Mouse (Mus musculus): ENCODE measurements around the gene Snx25. TPM values are rescaled to one million over a fixed set of nuclear protein-coding genes. Genes with fewer than 3 reads are reported as not detected.

Snx25 gene
- total and polyA plus RNA-seq, 3 experiments: 6.9 to 22.2 (median 13.4) TPM

GRCm38 (mm10) chr8:46078866-46079265 lies 73.1 kb downstream of the Snx25 start:
- Histone ChIP-seq H3K4me1 (ENCODE audit: control insufficient read depth in 1 of 2, insufficient read depth in 2 of 2) (no peaks in the 10 kb centered on the region), H3K27ac (ENCODE audit: insufficient read depth, low read depth) (no peak overlapping the region), H3K4me3 (replicated peaks in 1 of 3; ENCODE audit: low read depth in 2 of 3, low read length in 2 of 3, poor library complexity in 1 of 3) (no peak overlapping the region), H3K9me3 (replicated peaks; ENCODE audit: low read length) (no peaks in the 10 kb centered on the region), H3K27me3 (replicated peaks) (no peaks in the 10 kb centered on the region), H3K79me2 (replicated peaks; ENCODE audit: control insufficient read depth, extremely low read depth, insufficient read depth, poor library complexity, severe bottlenecking) (no peaks in the 10 kb centered on the region), H3K4me2 (ENCODE audit: insufficient read depth, low read depth, poor library complexity, severe bottlenecking) (no peak overlapping the region), H3K36me3 (replicated peaks in 1 of 2; ENCODE audit: control insufficient read depth in 1 of 2, insufficient read depth in 1 of 2, low read length in 1 of 2) (peaks cover 2 to 12% of the 10 kb centered on the region in 2 experiments), H3K9ac (ENCODE audit: insufficient read depth, low read depth) (no peak overlapping the region)
- dilution Hi-C loops (cut with MboI; ENCODE audit: extremely low pct_ligation_motif_present, extremely low pct_unique_long_range_greater_than_20kb, low sequenced_read_pairs) (no loop called here), in situ Hi-C loops (cut with MboI; ENCODE audit: low pct_ligation_motif_present, low pct_unique_long_range_greater_than_20kb, low sequenced_read_pairs) (no loop called here)
- no peak for DNase-seq (ENCODE audit: extremely low read depth)
- TF ChIP-seq POLR2AphosphoS2 (IDR thresholded peaks at IDR 0.05; ENCODE audit: low read depth, low read length) (no peak), E2F4 (IDR thresholded peaks at IDR 0.05; ENCODE audit: insufficient replicate concordance, low read depth, low read length) (no peak), MAX (IDR thresholded peaks at IDR 0.05; ENCODE audit: low read length) (no peak), RCOR1 (conservative IDR thresholded peaks at IDR 0.05; ENCODE audit: low read depth, low read length) (no peak)

GRCm38 (mm10) chr8:46075223-46075622 lies 76.7 kb downstream of the Snx25 start:
- dilution Hi-C loops (cut with MboI; ENCODE audit: extremely low pct_ligation_motif_present, extremely low pct_unique_long_range_greater_than_20kb, low sequenced_read_pairs): no loop called here
- Histone ChIP-seq H3K27me3 (replicated peaks) (no peaks in the 10 kb centered on the region), H3K4me1 (ENCODE audit: control insufficient read depth in 1 of 2, insufficient read depth in 2 of 2) (no peaks in the 10 kb centered on the region), H3K4me2 (ENCODE audit: insufficient read depth, low read depth, poor library complexity, severe bottlenecking) (no peak overlapping the region), H3K9me3 (replicated peaks; ENCODE audit: low read length) (peaks cover 3% of the 10 kb centered on the region), H3K27ac (ENCODE audit: insufficient read depth, low read depth) (no peak overlapping the region), H3K79me2 (replicated peaks; ENCODE audit: control insufficient read depth, extremely low read depth, insufficient read depth, poor library complexity, severe bottlenecking) (no peaks in the 10 kb centered on the region), H3K36me3 (replicated peaks in 1 of 2; ENCODE audit: control insufficient read depth in 1 of 2, insufficient read depth in 1 of 2, low read length in 1 of 2) (peaks cover 2 to 18% of the 10 kb centered on the region in 2 experiments), H3K4me3 (replicated peaks in 1 of 3; ENCODE audit: low read depth in 2 of 3, low read length in 2 of 3, poor library complexity in 1 of 3) (no peak overlapping the region), H3K9ac (ENCODE audit: insufficient read depth, low read depth) (no peak overlapping the region)
- DNase-seq (ENCODE audit: extremely low read depth): no peak
- in situ Hi-C loops (cut with MboI; ENCODE audit: low pct_ligation_motif_present, low pct_unique_long_range_greater_than_20kb, low sequenced_read_pairs): no loop called here
- no peak for TF ChIP-seq NELFE (IDR thresholded peaks at IDR 0.05; ENCODE audit: low read depth, low read length)
- no peak for TF ChIP-seq PAX5 (IDR thresholded peaks at IDR 0.05; ENCODE audit: low read length)
- no peak for TF ChIP-seq CTCF (conservative IDR thresholded peaks at IDR 0.05 in 1 of 2, IDR thresholded peaks at IDR 0.05 in 1 of 2; ENCODE audit: low read depth in 2 of 2, low read length in 2 of 2)
- no peak for TF ChIP-seq SIN3A (IDR thresholded peaks at IDR 0.05; ENCODE audit: low read length)
- TF ChIP-seq KAT2A (IDR thresholded peaks at IDR 0.05; ENCODE audit: insufficient replicate concordance, low read length): no peak
- no peak for TF ChIP-seq EP300 (IDR thresholded peaks at IDR 0.05; ENCODE audit: low read length)
- TF ChIP-seq POLR2A (IDR thresholded peaks at IDR 0.05; ENCODE audit: low read depth, low read length): no peak
- TF ChIP-seq GABPA (IDR thresholded peaks at IDR 0.05; ENCODE audit: insufficient replicate concordance, low read depth, low read length): no peak
- no peak for TF ChIP-seq MXI1 (IDR thresholded peaks at IDR 0.05; ENCODE audit: low read depth, low read length)
- no peak for TF ChIP-seq SMC3 (IDR thresholded peaks at IDR 0.05; ENCODE audit: low read depth, low read length)
- no peak for TF ChIP-seq MEF2A (IDR thresholded peaks at IDR 0.05; ENCODE audit: borderline replicate concordance, low read depth, low read length)
- TF ChIP-seq USF1 (IDR thresholded peaks at IDR 0.05; ENCODE audit: low read depth, low read length): no peak
- no peak for TF ChIP-seq ELF1 (IDR thresholded peaks at IDR 0.05; ENCODE audit: low read depth, low read length)
- no peak for TF ChIP-seq ZNF384 (IDR thresholded peaks at IDR 0.05; ENCODE audit: low read depth, low read length)
- TF ChIP-seq JUN (IDR thresholded peaks at IDR 0.05; ENCODE audit: insufficient read depth, low read depth, low read length): no peak
- TF ChIP-seq CHD1 (IDR thresholded peaks at IDR 0.05; ENCODE audit: low read depth, low read length): no peak
